9 mouse cellular contexts compared by ENCODE assay signal in the genomic region with DNA sequence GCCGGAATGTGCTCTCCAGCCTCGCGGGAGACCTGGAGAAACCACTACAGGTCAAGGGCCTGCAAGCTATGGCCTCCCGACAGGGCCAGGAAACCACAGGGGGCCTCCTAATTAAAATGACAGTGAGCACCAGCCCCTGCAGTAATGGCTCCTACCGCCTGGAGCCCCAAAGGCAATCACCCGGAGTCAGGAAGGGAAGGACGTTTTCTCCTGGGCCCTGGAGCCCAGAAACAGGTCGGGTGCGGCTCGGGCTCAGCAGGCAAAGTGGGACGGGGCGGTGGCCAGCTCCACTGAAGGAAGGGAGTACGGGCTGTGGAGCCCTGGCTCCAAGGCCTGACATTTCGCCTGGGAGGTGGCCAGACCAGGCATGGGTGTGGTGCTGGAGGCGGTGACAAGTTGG. TPM values are rescaled to one million over a fixed set of nuclear protein-coding genes. Genes with fewer than 3 reads are reported as not detected.
DNase-seq lines count a peak whose midpoint lies in the region; ATAC-seq and TF ChIP-seq lines count a peak whose summit lies in the region.
"Had no signal": no experiment of that assay in that cellular context is flagged by ENCODE, and none has a peak within 500 bp of the region (broad histone marks: within the 10 kb centered on the region; RNA-seq: fewer than 3 reads in every experiment).

No protein-coding gene starts in this region.

- DNase-seq in gastrocnemius, adult 2 months, result peak; percentile 75
- no peak for DNase-seq in gastrocnemius, postnatal 4 days (ENCODE audit: low spot score in 2 of 2)
- DNase-seq in adrenal gland, postnatal 14 days, result peak; percentile 51
- DNase-seq in heart, postnatal 14 days, result peak; percentile 49 to 55
- no peak for DNase-seq in frontal cortex, postnatal 10 days (ENCODE audit: low spot score in 2 of 2)
- no peak for DNase-seq in layer of hippocampus, adult 9-10 months (ENCODE audit: low spot score)

- no peaks in the 10 kb centered on the region for H3K36me3 ChIP-seq in limb, embryonic 12.5 days
- H3K36me3 ChIP-seq in small intestine, adult 2 months (ENCODE audit: control insufficient read depth, insufficient read depth, low read length), result no peaks in the 10 kb centered on the region

- no peak for TF ChIP-seq POLR2A in small intestine, adult 2 months (IDR thresholded peaks at IDR 0.05; ENCODE audit: low read depth, low read length)

- H3K4me2 ChIP-seq in limb, embryonic 12.5 days, result peak overlapping the region; percentile 24

- H3K9ac ChIP-seq in limb, embryonic 12.5 days (replicated peaks), result peak overlapping the region; percentile 31; the same call in 1 of the 2 replicates

- H3K4me3 ChIP-seq in gastrocnemius, adult 2 months, result peak overlapping the region; percentile 25
- H3K4me3 ChIP-seq in limb, embryonic 12.5 days (replicated peaks), result no peak overlapping the region
- H3K4me3 ChIP-seq in small intestine, adult 2 months (ENCODE audit: low read depth, low read length), result no peak overlapping the region

- no peaks in the 10 kb centered on the region for H3K9me3 ChIP-seq in limb, embryonic 12.5 days

- peaks cover 51% of the 10 kb centered on the region for H3K27me3 ChIP-seq in limb, embryonic 12.5 days
- no peaks in the 10 kb centered on the region for H3K27me3 ChIP-seq in small intestine, adult 2 months (ENCODE audit: control insufficient read depth, insufficient read depth, low read length)

- intact Hi-C loops in gastrocnemius, adult 2 months (cut with DNase I), result no loop called here
- intact Hi-C loops in heart, postnatal 14 days (cut with DNase I), result no loop called here

- ATAC-seq in limb, embryonic 12.5 days (ENCODE audit: insufficient number of reproducible peaks, insufficient read depth, low FRiP score, low TSS enrichment, low read depth), result no peak

- H3K4me1 ChIP-seq in limb, embryonic 12.5 days (replicated peaks), result peaks cover 22% of the 10 kb centered on the region
- peaks cover 25% of the 10 kb centered on the region for H3K4me1 ChIP-seq in small intestine, adult 2 months (ENCODE audit: control insufficient read depth, insufficient read depth, insufficient read length, low read length)

- H3K27ac ChIP-seq in gastrocnemius, adult 2 months, result peak overlapping the region; percentile 80
- H3K27ac ChIP-seq in limb, embryonic 12.5 days, result no peak overlapping the region
- H3K27ac ChIP-seq in small intestine, adult 2 months (ENCODE audit: insufficient read depth, low read depth, low read length), result 0 out of 2 replicates have a peak overlapping the region, but pooled peaks have one; percentile 23

- WGBS in limb, embryonic 12.5 days, result 12% methylated on average over 15 of the region's 15 CpGs
- 61% methylated on average over 15 of the region's 15 CpGs for WGBS in small intestine, adult 2 months

- peak; percentile 23; the same call in 1 of the 2 replicates for TF ChIP-seq CTCF in gastrocnemius, adult 2 months (IDR thresholded peaks at IDR 0.05)
- no peak for TF ChIP-seq CTCF in small intestine, adult 2 months (IDR thresholded peaks at IDR 0.05; ENCODE audit: extremely low read depth, insufficient read length, insufficient replicate concordance, low read depth, low read length)

RNA-seq across cellular contexts. Expression of gene Myrf, which starts 26.5 kb away (rescaled TPM):
- total RNA-seq in gastrocnemius, adult 2 months (2021), result not detected
- total RNA-seq in gastrocnemius, postnatal 4 days (2021), result under 1 TPM; 0.26 to 0.39 TPM
- total RNA-seq in adrenal gland, postnatal 14 days (2021), result 2.6 and 4.7 TPM in 2 replicates
- 1 to 10 TPM; 7.6 to 7.7 TPM for total RNA-seq in heart, postnatal 14 days (2021)
- 2.6 and 2.7 TPM in 2 replicates for polyA plus RNA-seq in limb, embryonic 12.5 days (2016; fragmentation: Nextera tagmentation; extraction: Ambion mirVana)
- polyA plus RNA-seq in small intestine, adult 2 months (2012; rRNA removed), result 58.3 and 65.5 TPM in 2 replicates

RNA-seq across cellular contexts. Expression of gene Dagla, which starts 37.6 kb away (rescaled TPM):
- 1 to 10 TPM; 7.2 to 8.6 TPM for total RNA-seq in gastrocnemius, adult 2 months (2021)
- 10 to 100 TPM in 1 of 2 experiments, 1 to 10 TPM in 1; 9.3 to 10.4 TPM for total RNA-seq in gastrocnemius, postnatal 4 days (2021)
- 5.5 and 7.4 TPM in 2 replicates for total RNA-seq in adrenal gland, postnatal 14 days (2021)
- total RNA-seq in heart, postnatal 14 days (2021), result 1 to 10 TPM; 3.0 to 3.5 TPM
- polyA plus RNA-seq in limb, embryonic 12.5 days (2016; fragmentation: Nextera tagmentation; extraction: Ambion mirVana), result 1.8 and 2.4 TPM in 2 replicates
- 5.6 and 8.7 TPM in 2 replicates for polyA plus RNA-seq in small intestine, adult 2 months (2012; rRNA removed)
- total RNA-seq: MEL had no signal

Comparison
In these comparisons a context has a peak if more than half of its experiments do, and no peak if none do; other contexts are left out.
1. DNase-seq: peak in gastrocnemius, adult 2 months (single experiment), adrenal gland, postnatal 14 days (single experiment) and heart, postnatal 14 days (2 of 2); none in gastrocnemius, postnatal 4 days (0 of 2), frontal cortex, postnatal 10 days (0 of 2) and layer of hippocampus, adult 9-10 months (single experiment).